Mouse (Mus musculus) stomach, embryonic 14.5 days (tissue): Measurements from ENCODE around the gene Slc4a3. TPM values are rescaled to one million over a fixed set of nuclear protein-coding genes. Genes with fewer than 3 reads are reported as not detected.

Experiments used
- ATAC-seq: fragments of 200-750 bp; cut with Nextera tagmentation; 2 replicates; pipeline ENCODE4 v1.8.0; 2017; ENCODE audit warnings: low read depth, moderate TSS enrichment; ENCODE audit not compliant: insufficient number of reproducible peaks, insufficient read depth, low FRiP score
- H3K27ac ChIP-seq: fragments of 300-500 bp; sonication (generic); 2 replicates; pipeline ENCODE4 v1.5.1; 2014; ENCODE audit warnings: mild to moderate bottlenecking, low read length, moderate library complexity, mixed read lengths
- H3K27me3 ChIP-seq: fragments of 300-500 bp; sonication (generic); 2 replicates; pipeline ENCODE4 v1.6.1; 2014; ENCODE audit warnings: low read length, control low read depth, mixed read lengths; ENCODE audit not compliant: control insufficient read depth, insufficient read depth
- H3K36me3 ChIP-seq: fragments of 300-500 bp; sonication (generic); 2 replicates; pipeline ENCODE4 v1.6.1; 2014; ENCODE audit warnings: mild to moderate bottlenecking, control low read depth, low read length, moderate library complexity, mixed read lengths; ENCODE audit not compliant: control insufficient read depth, insufficient read depth
- H3K4me1 ChIP-seq: fragments of 300-500 bp; sonication (generic); 2 replicates; pipeline ENCODE4 v1.6.1; 2014; ENCODE audit warnings: low read length, control low read depth, mixed read lengths; ENCODE audit not compliant: control insufficient read depth, insufficient read depth
- H3K4me2 ChIP-seq: fragments of 300-500 bp; sonication (generic); replicated peaks from 2 replicates; pipeline ENCODE4 v1.6.1; 2014; ENCODE audit warnings: low read depth, low read length, control low read depth
- H3K4me3 ChIP-seq: fragments of 300-500 bp; sonication (generic); 2 replicates; pipeline ENCODE4 v1.5.1; 2014; ENCODE audit warnings: low read depth, low read length, control low read depth
- H3K9ac ChIP-seq: fragments of 300-500 bp; sonication (generic); replicated peaks from 2 replicates; pipeline ENCODE4 v1.6.1; 2014; ENCODE audit warnings: low read depth, mild to moderate bottlenecking, control low read depth, low read length, moderate library complexity, mixed read lengths
- H3K9me3 ChIP-seq: fragments of 300-500 bp; sonication (generic); 2 replicates; pipeline ENCODE4 v1.6.1; 2016; ENCODE audit warnings: low read depth, low read length, control low read depth; ENCODE audit not compliant: control insufficient read depth
- WGBS: fragments of 180-500 bp; shearing (Covaris S2); extraction: QIAGEN DNeasy Blood & Tissue Kit; methylation state at CpG from one replicate; pipeline ENCODE4 v1.1.7; 2014; 5-methylcytosine and 5-hydroxymethylcytosine counted together
- polyA plus RNA-seq: library from polyadenylated mRNA; unstranded; fragments of >200 nt; fragmentation: Nextera tagmentation; extraction: Ambion mirVana; gene quantifications from 2 replicates; pipeline ENCODE4 v1.2.1, GENCODE M21; 2014

Slc4a3 gene
- polyA plus RNA-seq, 1 experiment from 2014 or later: 16.5 TPM

DNA sequence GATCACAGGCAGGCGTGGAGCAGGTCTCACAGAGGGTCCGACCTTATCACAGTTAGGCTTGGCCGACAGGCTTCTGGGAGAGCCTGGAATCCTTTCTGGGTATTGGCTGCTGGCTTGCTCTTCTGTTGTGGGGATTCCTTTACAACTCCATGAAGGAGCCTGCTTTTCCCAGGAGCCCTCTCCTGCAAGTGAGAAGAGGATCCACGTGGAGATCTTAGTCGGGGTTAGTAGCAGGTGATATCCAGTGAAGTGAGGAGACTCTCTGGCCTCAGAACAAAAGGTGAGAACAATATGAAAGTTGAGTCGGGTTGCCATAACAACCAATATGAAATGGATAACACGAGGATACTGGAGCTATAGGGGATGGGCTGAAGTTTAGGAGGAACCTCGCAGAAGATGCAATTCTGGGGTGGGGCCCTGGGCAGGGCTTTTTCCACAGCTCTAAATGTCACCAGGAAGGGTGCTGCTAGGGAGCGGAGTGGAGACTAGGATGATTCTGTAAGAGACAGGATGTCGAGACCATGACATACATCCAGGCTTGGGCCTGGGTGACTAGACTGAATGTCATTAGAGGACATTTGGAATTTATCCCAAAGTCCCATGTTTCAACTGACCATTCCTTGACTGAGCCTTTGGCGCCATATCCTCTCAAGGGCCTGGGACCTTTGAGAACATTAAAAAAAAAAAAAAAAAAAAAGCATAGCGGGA, 14.3 kb downstream of the Slc4a3 start:
- ATAC-seq: no peak
- no peaks in the 10 kb centered on the region for H3K9me3 ChIP-seq
- no peak overlapping the region for H3K27ac ChIP-seq
- H3K4me2 ChIP-seq: no peak overlapping the region
- 80% methylated on average over 12 of the region's 12 CpGs for WGBS
- H3K27me3 ChIP-seq: no peaks in the 10 kb centered on the region
- H3K9ac ChIP-seq: no peak overlapping the region
- H3K4me1 ChIP-seq: peaks cover 6% of the 10 kb centered on the region
- no peak overlapping the region for H3K4me3 ChIP-seq
- H3K36me3 ChIP-seq: peaks cover 8% of the 10 kb centered on the region; the same call in 1 of the 2 replicates

- Histone ChIP-seq H3K4me1 (peaks cover 6% of the 10 kb centered on the region), H3K36me3 (peaks cover 7% of the 10 kb centered on the region; the same call in 1 of the 2 replicates), H3K9me3 (no peaks in the 10 kb centered on the region), H3K27me3 (no peaks in the 10 kb centered on the region), H3K4me2 (no peak overlapping the region), H3K27ac (no peak overlapping the region), H3K4me3 (no peak overlapping the region), H3K9ac (no peak overlapping the region)
- 50% methylated on average over 4 of the region's 4 CpGs for WGBS
- ATAC-seq: no peak
These were observed 15.3 kb downstream of the Slc4a3 start for GRCm38 (mm10) chr1:75561221-75561897.

DNA sequence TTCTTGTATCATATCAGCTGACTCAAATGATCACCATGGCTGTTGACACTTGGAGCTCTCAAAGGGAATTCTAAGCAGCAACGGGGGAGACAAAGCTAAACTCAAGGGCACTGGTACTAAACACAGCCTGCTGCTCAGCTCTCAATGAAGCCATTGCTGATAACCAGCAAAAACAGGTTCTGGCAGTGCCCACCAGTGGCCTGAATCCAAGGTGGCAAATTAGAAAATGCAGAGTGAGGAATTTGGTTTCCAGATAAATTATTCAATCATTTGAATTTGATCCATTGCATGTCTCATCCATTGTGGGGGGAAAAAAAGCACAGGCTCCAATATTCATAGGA, 15.8 kb downstream of the Slc4a3 start:
- H3K27ac ChIP-seq: no peak overlapping the region
- peaks cover 7% of the 10 kb centered on the region; the same call in 1 of the 2 replicates for H3K36me3 ChIP-seq
- H3K4me3 ChIP-seq: no peak overlapping the region
- H3K9me3 ChIP-seq: no peaks in the 10 kb centered on the region
- no peak overlapping the region for H3K4me2 ChIP-seq
- no peak overlapping the region for H3K9ac ChIP-seq
- 61% methylated on average over 1 of the region's 1 CpGs for WGBS
- ATAC-seq: no peak
- no peaks in the 10 kb centered on the region for H3K27me3 ChIP-seq
- peaks cover 6% of the 10 kb centered on the region for H3K4me1 ChIP-seq

- H3K4me3 ChIP-seq: no peak overlapping the region
- ATAC-seq: no peak
- WGBS: 88% methylated on average over 2 of the region's 2 CpGs
These were observed 18.0 kb downstream of the Slc4a3 start for GRCm38 (mm10) chr1:75564102-75564501.

GRCm38 (mm10) chr1:75564916-75565315, 18.9 kb downstream of the Slc4a3 start:
- Histone ChIP-seq H3K4me3 (no peak overlapping the region), H3K4me2 (no peak overlapping the region), H3K36me3 (no peaks in the 10 kb centered on the region), H3K27ac (no peak overlapping the region), H3K9ac (no peak overlapping the region), H3K27me3 (no peaks in the 10 kb centered on the region), H3K4me1 (no peaks in the 10 kb centered on the region), H3K9me3 (no peaks in the 10 kb centered on the region)
- no peak for ATAC-seq
- WGBS: 50% methylated on average over 5 of the region's 5 CpGs

More at GRCm38 (mm10) chr1:75564102-75564501, 18.0 kb downstream of the Slc4a3 start:
- no peak overlapping the region for H3K4me2 ChIP-seq
- H3K4me1 ChIP-seq: peaks cover 3% of the 10 kb centered on the region
- H3K9me3 ChIP-seq: no peaks in the 10 kb centered on the region
- H3K27me3 ChIP-seq: no peaks in the 10 kb centered on the region
- H3K36me3 ChIP-seq: no peaks in the 10 kb centered on the region
- no peak overlapping the region for H3K27ac ChIP-seq
- no peak overlapping the region for H3K9ac ChIP-seq

DNA sequence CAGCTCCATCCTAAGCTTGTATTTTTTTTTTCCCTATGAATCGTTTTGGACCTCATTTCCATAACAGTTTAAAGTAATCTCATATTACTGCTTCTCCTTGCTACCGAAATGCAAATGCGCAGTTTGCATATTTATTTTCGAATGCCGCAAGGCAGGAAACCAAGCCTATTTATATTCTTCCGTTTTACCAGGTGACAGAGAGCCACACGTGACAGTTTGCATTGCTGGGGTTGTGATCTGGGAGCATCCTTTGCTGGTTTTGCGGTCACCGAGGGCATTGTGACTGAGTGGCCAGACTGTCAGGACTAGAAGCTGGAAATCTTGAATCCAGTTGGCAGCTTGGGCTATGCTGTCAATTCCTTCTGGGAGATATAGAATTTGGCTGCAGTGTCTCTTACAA, 19.6 kb downstream of the Slc4a3 start:
- 64% methylated on average over 9 of the region's 9 CpGs for WGBS
- Histone ChIP-seq H3K27ac (no peak overlapping the region), H3K36me3 (no peaks in the 10 kb centered on the region), H3K4me3 (no peak overlapping the region), H3K27me3 (no peaks in the 10 kb centered on the region), H3K4me1 (no peaks in the 10 kb centered on the region), H3K4me2 (no peak overlapping the region), H3K9ac (no peak overlapping the region), H3K9me3 (no peaks in the 10 kb centered on the region)
- no peak for ATAC-seq

DNA sequence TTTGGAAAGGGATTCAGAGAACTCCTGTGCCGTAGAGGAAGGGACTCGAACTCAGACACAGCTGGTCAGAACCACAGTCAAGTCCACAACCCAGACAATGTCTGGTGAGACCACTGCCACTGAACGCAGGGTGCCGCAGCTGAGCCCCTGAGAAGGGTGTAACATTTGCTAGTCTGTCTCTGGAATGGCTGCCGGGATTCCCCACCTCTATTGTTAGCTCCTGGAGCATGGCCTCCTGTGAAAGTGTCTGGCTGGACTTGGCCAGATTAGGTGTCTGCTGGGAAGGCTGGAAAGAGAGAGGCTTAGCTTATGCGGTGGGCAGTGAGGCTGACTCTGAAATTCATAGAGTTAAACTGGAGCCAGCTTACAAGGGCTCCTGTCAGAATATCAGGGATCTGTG, 24.3 kb downstream of the Slc4a3 start:
- no peaks in the 10 kb centered on the region for H3K4me1 ChIP-seq
- WGBS: 64% methylated on average over 6 of the region's 6 CpGs
- no peaks in the 10 kb centered on the region for H3K9me3 ChIP-seq
- no peaks in the 10 kb centered on the region for H3K27me3 ChIP-seq
- H3K4me2 ChIP-seq: no peak overlapping the region
- no peak overlapping the region for H3K9ac ChIP-seq
- H3K4me3 ChIP-seq: no peak overlapping the region
- H3K27ac ChIP-seq: no peak overlapping the region
- no peak for ATAC-seq
- H3K36me3 ChIP-seq: no peaks in the 10 kb centered on the region

DNA sequence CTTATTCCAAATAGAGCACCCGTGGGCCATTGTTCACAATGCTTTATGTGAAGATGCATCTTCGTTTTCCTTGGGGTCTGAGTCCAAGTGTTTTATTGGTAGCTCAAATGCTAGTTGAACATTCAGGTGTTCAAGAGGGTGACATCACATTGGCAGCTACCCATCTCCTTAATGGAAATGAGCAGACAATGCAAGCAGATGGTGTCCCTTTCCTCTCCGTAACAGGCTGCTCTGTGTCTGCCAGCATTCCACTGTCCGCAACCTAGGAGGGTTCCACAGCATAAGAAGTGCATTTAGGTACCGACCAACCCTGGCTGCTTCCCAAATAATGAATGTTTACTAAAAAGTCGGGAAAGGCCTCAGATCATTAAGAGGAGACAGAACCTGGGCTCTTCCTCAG, 26.7 kb downstream of the Slc4a3 start:
- no peak for ATAC-seq
- 68% methylated on average over 6 of the region's 6 CpGs for WGBS
- H3K9me3 ChIP-seq: no peaks in the 10 kb centered on the region
- H3K9ac ChIP-seq: no peak overlapping the region
- no peaks in the 10 kb centered on the region for H3K4me1 ChIP-seq
- no peak overlapping the region for H3K4me3 ChIP-seq
- no peaks in the 10 kb centered on the region for H3K27me3 ChIP-seq
- no peak overlapping the region for H3K27ac ChIP-seq
- H3K4me2 ChIP-seq: no peak overlapping the region
- no peaks in the 10 kb centered on the region for H3K36me3 ChIP-seq
